Mouse (Mus musculus): ENCODE results near the gene Akap4. TPM values are rescaled to one million over a fixed set of nuclear protein-coding genes. Genes with fewer than 3 reads are reported as not detected.

Gene Akap4
- not detected in 2 replicates for polyA plus RNA-seq (2011; ENCODE audit: insufficient read depth, insufficient read length, low read depth, missing spikeins)

DNA sequence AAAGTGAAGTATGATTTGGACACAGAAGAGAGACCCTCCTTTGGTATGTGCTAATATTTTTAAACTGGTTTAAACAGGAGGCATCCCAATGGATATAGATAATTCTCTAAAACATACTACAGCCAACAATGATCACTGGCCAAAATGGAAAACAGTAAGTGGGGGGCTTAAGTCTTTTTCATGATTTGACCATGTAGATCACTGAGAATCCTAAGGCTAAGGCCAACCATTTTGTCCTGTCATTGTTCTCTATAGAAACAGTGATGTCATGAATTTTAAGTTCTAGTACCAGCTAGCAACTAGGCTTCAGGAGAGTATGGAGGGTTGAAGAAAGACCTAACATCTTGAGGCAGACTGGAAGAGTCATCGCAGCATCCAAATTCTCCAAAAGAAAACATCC, at the start of gene Akap4:
Gene Akap4, plus strand, starts transcription at position 301 of the 400 bp plus-strand sequence.
- Histone ChIP-seq H3K4me1 (ENCODE audit: control insufficient read depth, insufficient read depth, low read length) (no peaks in the 10 kb centered on the region), H3K9me3 (replicated peaks; ENCODE audit: control insufficient read depth, insufficient read depth, low read length, poor library complexity, severe bottlenecking) (no peaks in the 10 kb centered on the region), H3K36me3 (ENCODE audit: control insufficient read depth, insufficient read depth, low read length, poor library complexity, severe bottlenecking) (no peaks in the 10 kb centered on the region), H3K27ac (ENCODE audit: insufficient read depth, low read length) (no peak within 1 kb of the TSS), H3K4me3 (ENCODE audit: low read depth, low read length) (no peak within 1 kb of the TSS), H3K27me3 (ENCODE audit: control insufficient read depth, insufficient read depth, low read length, poor library complexity, severe bottlenecking) (no peaks in the 10 kb centered on the region), H3K9ac (ENCODE audit: low read depth, poor library complexity, severe bottlenecking) (no peak within 1 kb of the TSS)
- no peak for TF ChIP-seq EP300 (IDR thresholded peaks at IDR 0.05; ENCODE audit: insufficient read depth, low read depth, low read length)
- no peak for TF ChIP-seq CTCF (IDR thresholded peaks at IDR 0.05; ENCODE audit: low read depth, low read length)
- TF ChIP-seq POLR2A (IDR thresholded peaks at IDR 0.05; ENCODE audit: insufficient read depth, low read length): no peak

DNA sequence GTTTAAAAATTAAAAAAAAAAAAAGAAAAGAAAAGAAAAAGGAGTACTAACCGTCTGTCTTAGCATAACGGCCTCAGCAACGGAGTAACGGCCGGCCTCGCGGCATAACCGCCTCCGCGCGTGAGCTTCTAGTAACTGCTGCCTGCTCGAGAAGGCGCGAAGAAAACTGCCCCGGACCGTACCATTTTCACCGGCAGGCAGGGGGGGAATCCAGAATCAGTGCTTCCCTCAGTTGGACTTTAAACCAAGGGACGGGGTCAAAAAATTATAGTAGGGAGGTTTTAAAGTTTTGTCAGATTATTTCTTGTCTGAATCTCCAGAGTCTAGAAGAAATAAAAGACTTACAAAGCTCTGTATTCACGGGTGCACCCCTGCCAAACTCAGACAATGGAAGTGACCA, 25.8 kb upstream of the Akap4 start, which contains the start of gene Ccnb3:
Gene Ccnb3, minus strand, starts transcription at position 101 of the 400 bp plus-strand sequence.
- TF ChIP-seq POLR2A (IDR thresholded peaks at IDR 0.05; ENCODE audit: insufficient read depth, low read length) (no peak), EP300 (IDR thresholded peaks at IDR 0.05; ENCODE audit: insufficient read depth, low read depth, low read length) (no peak), CTCF (IDR thresholded peaks at IDR 0.05; ENCODE audit: low read depth, low read length) (no peak)
- Histone ChIP-seq H3K36me3 (ENCODE audit: control insufficient read depth, insufficient read depth, low read length, poor library complexity, severe bottlenecking) (no peaks in the 10 kb centered on the region), H3K27me3 (ENCODE audit: control insufficient read depth, insufficient read depth, low read length, poor library complexity, severe bottlenecking) (no peaks in the 10 kb centered on the region), H3K9me3 (replicated peaks; ENCODE audit: control insufficient read depth, insufficient read depth, low read length, poor library complexity, severe bottlenecking) (no peaks in the 10 kb centered on the region), H3K9ac (ENCODE audit: low read depth, poor library complexity, severe bottlenecking) (no peak within 1 kb of the TSS), H3K4me1 (ENCODE audit: control insufficient read depth, insufficient read depth, low read length) (no peaks in the 10 kb centered on the region), H3K4me3 (ENCODE audit: low read depth, low read length) (no peak within 1 kb of the TSS), H3K27ac (ENCODE audit: insufficient read depth, low read length) (no peak within 1 kb of the TSS)

DNA sequence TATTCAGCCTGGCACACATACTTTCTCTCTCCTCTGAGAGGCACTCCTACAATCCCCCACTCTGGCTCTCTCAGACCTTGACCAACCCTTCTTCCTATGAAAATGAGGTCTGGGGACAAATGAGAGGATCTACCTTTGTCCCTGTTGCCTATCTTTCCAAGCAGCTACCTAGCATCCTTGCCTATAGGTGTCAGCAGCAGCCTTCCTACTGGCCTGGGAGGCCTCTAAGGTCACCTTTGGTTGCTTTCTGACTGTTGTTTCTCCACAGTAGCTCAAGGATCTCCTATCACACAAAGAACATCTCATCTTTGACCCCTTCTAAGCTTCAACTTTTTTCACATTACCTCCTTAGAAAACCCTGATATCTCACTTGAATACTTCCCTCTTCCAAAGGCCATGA, 10.3 kb upstream of the Akap4 start:
- Histone ChIP-seq H3K9me3 (replicated peaks; ENCODE audit: control insufficient read depth, insufficient read depth, low read length, poor library complexity, severe bottlenecking) (no peaks in the 10 kb centered on the region), H3K4me3 (ENCODE audit: low read depth, low read length) (no peak overlapping the region), H3K9ac (ENCODE audit: low read depth, poor library complexity, severe bottlenecking) (no peak overlapping the region), H3K27me3 (ENCODE audit: control insufficient read depth, insufficient read depth, low read length, poor library complexity, severe bottlenecking) (no peaks in the 10 kb centered on the region), H3K36me3 (ENCODE audit: control insufficient read depth, insufficient read depth, low read length, poor library complexity, severe bottlenecking) (no peaks in the 10 kb centered on the region), H3K4me1 (ENCODE audit: control insufficient read depth, insufficient read depth, low read length) (no peaks in the 10 kb centered on the region), H3K27ac (ENCODE audit: insufficient read depth, low read length) (no peak overlapping the region)
- TF ChIP-seq POLR2A (IDR thresholded peaks at IDR 0.05; ENCODE audit: insufficient read depth, low read length) (no peak), CTCF (IDR thresholded peaks at IDR 0.05; ENCODE audit: low read depth, low read length) (no peak), EP300 (IDR thresholded peaks at IDR 0.05; ENCODE audit: insufficient read depth, low read depth, low read length) (no peak)

DNA sequence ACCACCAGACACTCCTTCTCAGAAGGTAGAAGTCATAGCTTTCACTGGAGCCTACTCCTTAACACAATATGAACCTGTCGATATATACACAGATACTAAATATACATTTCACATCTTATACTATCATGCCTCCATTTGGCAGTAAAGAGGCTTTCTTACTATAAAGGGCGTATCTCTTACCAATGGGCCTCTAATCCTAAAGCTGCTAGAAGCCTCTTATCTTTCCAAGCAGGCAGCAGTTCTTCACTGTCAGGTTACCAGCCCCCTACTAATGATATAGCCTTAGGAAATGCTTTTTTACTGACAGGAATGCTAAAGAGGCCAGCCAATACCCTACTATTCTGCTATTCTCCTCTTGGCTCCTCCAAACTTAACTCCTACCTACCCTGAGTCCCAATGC, 9.7 kb upstream of the Akap4 start:
- TF ChIP-seq POLR2A (IDR thresholded peaks at IDR 0.05; ENCODE audit: insufficient read depth, low read length): no peak
- TF ChIP-seq EP300 (IDR thresholded peaks at IDR 0.05; ENCODE audit: insufficient read depth, low read depth, low read length): no peak
- TF ChIP-seq CTCF (IDR thresholded peaks at IDR 0.05; ENCODE audit: low read depth, low read length): no peak
- H3K27ac ChIP-seq (ENCODE audit: insufficient read depth, low read length): no peak overlapping the region
- no peak overlapping the region for H3K4me3 ChIP-seq (ENCODE audit: low read depth, low read length)
- no peaks in the 10 kb centered on the region for H3K36me3 ChIP-seq (ENCODE audit: control insufficient read depth, insufficient read depth, low read length, poor library complexity, severe bottlenecking)
- no peaks in the 10 kb centered on the region for H3K9me3 ChIP-seq (replicated peaks; ENCODE audit: control insufficient read depth, insufficient read depth, low read length, poor library complexity, severe bottlenecking)
- H3K9ac ChIP-seq (ENCODE audit: low read depth, poor library complexity, severe bottlenecking): no peak overlapping the region
- no peaks in the 10 kb centered on the region for H3K27me3 ChIP-seq (ENCODE audit: control insufficient read depth, insufficient read depth, low read length, poor library complexity, severe bottlenecking)
- no peaks in the 10 kb centered on the region for H3K4me1 ChIP-seq (ENCODE audit: control insufficient read depth, insufficient read depth, low read length)

DNA sequence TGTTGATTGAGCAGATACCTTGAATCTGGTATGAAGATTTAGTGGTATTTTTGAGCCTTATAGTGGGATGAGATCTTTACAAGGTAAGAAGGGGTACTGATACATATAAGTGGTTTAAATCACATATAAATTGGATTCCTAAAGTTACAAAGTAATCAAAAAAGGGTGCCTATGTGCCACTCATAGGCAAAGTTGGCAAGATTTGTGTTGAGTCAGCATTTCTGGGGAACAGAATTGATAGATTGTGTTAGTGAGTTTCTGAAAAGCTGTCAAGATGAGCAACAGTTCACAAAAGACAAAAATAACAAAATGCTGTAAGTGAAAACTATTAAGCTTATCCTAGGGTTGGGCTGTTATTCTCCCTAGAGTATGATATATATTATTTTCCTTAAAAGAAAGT, 3.2 kb upstream of the Akap4 start:
- no peak overlapping the region for H3K27ac ChIP-seq (ENCODE audit: insufficient read depth, low read length)
- no peaks in the 10 kb centered on the region for H3K9me3 ChIP-seq (replicated peaks; ENCODE audit: control insufficient read depth, insufficient read depth, low read length, poor library complexity, severe bottlenecking)
- H3K36me3 ChIP-seq (ENCODE audit: control insufficient read depth, insufficient read depth, low read length, poor library complexity, severe bottlenecking): no peaks in the 10 kb centered on the region
- H3K27me3 ChIP-seq (ENCODE audit: control insufficient read depth, insufficient read depth, low read length, poor library complexity, severe bottlenecking): no peaks in the 10 kb centered on the region
- no peak overlapping the region for H3K4me3 ChIP-seq (ENCODE audit: low read depth, low read length)
- TF ChIP-seq POLR2A (IDR thresholded peaks at IDR 0.05; ENCODE audit: insufficient read depth, low read length): no peak
- no peak for TF ChIP-seq CTCF (IDR thresholded peaks at IDR 0.05; ENCODE audit: low read depth, low read length)
- no peak for TF ChIP-seq EP300 (IDR thresholded peaks at IDR 0.05; ENCODE audit: insufficient read depth, low read depth, low read length)
- H3K4me1 ChIP-seq (ENCODE audit: control insufficient read depth, insufficient read depth, low read length): no peaks in the 10 kb centered on the region
- H3K9ac ChIP-seq (ENCODE audit: low read depth, poor library complexity, severe bottlenecking): no peak overlapping the region

DNA sequence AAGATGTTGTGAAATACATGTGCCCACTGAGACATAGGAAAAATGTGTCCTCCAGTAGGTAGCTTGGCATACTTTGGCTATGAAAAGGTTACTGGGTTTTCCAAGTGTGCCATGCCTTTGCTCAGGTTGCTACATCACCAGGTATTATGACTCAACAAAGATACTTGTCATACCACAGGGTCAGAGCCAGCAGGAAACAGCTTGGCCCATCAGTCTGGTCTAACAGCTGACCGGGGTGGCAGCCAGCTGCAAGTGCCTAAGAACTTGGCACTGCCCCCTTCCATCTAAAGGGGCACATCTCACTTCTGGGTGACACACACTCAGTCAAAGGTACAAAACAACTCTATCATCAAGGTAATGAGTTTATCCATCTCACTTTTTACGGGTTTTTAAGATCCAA, 683 bp downstream of the Akap4 start:
- no peak overlapping the region for H3K9ac ChIP-seq (ENCODE audit: low read depth, poor library complexity, severe bottlenecking)
- H3K27me3 ChIP-seq (ENCODE audit: control insufficient read depth, insufficient read depth, low read length, poor library complexity, severe bottlenecking): no peaks in the 10 kb centered on the region
- H3K9me3 ChIP-seq (replicated peaks; ENCODE audit: control insufficient read depth, insufficient read depth, low read length, poor library complexity, severe bottlenecking): no peaks in the 10 kb centered on the region
- H3K36me3 ChIP-seq (ENCODE audit: control insufficient read depth, insufficient read depth, low read length, poor library complexity, severe bottlenecking): no peaks in the 10 kb centered on the region
- H3K27ac ChIP-seq (ENCODE audit: insufficient read depth, low read length): no peak overlapping the region
- no peak overlapping the region for H3K4me3 ChIP-seq (ENCODE audit: low read depth, low read length)
- no peaks in the 10 kb centered on the region for H3K4me1 ChIP-seq (ENCODE audit: control insufficient read depth, insufficient read depth, low read length)
- TF ChIP-seq EP300 (IDR thresholded peaks at IDR 0.05; ENCODE audit: insufficient read depth, low read depth, low read length): no peak
- no peak for TF ChIP-seq CTCF (IDR thresholded peaks at IDR 0.05; ENCODE audit: low read depth, low read length)
- TF ChIP-seq POLR2A (IDR thresholded peaks at IDR 0.05; ENCODE audit: insufficient read depth, low read length): no peak

Data from ES-Bruce4 (cell line).